Mouse (Mus musculus) kidney, postnatal 0 days (tissue): ENCODE results near the gene Igf2bp1. TPM values are rescaled to one million over a fixed set of nuclear protein-coding genes. Genes with fewer than 3 reads are reported as not detected.
A peak's percentile ranks its signal among the peaks of the same experiment; 100 is the strongest.

Experiments
- ATAC-seq: fragments of 200-750 bp; cut with Nextera tagmentation; replicated peaks from 2 replicates; pipeline ENCODE4 v1.8.0; 2017; ENCODE audit warnings: low read depth, moderate number of reproducible peaks, moderate TSS enrichment, moderate library complexity; ENCODE audit not compliant: low FRiP score
- DNase-seq: peaks from one replicate; pipeline ENCODE4 v3.0.0-alpha.2; 2016; ENCODE audit warnings: low spot score
- H3K27ac ChIP-seq: fragments of 300-500 bp; sonication (generic); 2 replicates; pipeline ENCODE4 v1.5.1; 2014; ENCODE audit warnings: mild to moderate bottlenecking
- H3K27me3 ChIP-seq: fragments of 300-500 bp; sonication (generic); 2 replicates; pipeline ENCODE4 v1.6.1; 2014; ENCODE audit warnings: low read length, mixed read lengths; ENCODE audit not compliant: insufficient read depth
- H3K36me3 ChIP-seq: fragments of 300-500 bp; sonication (generic); 2 replicates; pipeline ENCODE4 v1.6.1; 2014; ENCODE audit warnings: low read length, mixed read lengths; ENCODE audit not compliant: insufficient read depth
- H3K4me1 ChIP-seq: fragments of 300-500 bp; sonication (generic); replicated peaks from 2 replicates; pipeline ENCODE4 v1.6.1; 2014; ENCODE audit warnings: antibody characterized with exemption, low read length, mixed read lengths; ENCODE audit not compliant: insufficient read depth
- H3K4me2 ChIP-seq: fragments of 300-500 bp; sonication (generic); 2 replicates; pipeline ENCODE4 v1.6.1; 2014; ENCODE audit warnings: mild to moderate bottlenecking, low read length, moderate library complexity, mixed read lengths
- H3K4me3 ChIP-seq: fragments of 300-500 bp; sonication (generic); replicated peaks from 2 replicates; pipeline ENCODE4 v1.5.1; 2014; ENCODE audit warnings: low read depth, low read length
- H3K9ac ChIP-seq: fragments of 300-500 bp; sonication (generic); 2 replicates; pipeline ENCODE4 v1.6.1; 2014; ENCODE audit warnings: low read depth, low read length
- H3K9me3 ChIP-seq: fragments of 300-500 bp; sonication (generic); replicated peaks from 2 replicates; pipeline ENCODE4 v1.6.1; 2016; ENCODE audit warnings: low read length, inconsistent platforms, mixed read lengths
- CTCF ChIP-seq: IDR thresholded peaks from 2 replicates; pipeline ENCODE4 v1.5.1; 2016; ENCODE audit warnings: antibody characterized with exemption, low read depth, mild to moderate bottlenecking, moderate library complexity
- WGBS: fragments of 180-500 bp; shearing (Covaris S2); extraction: QIAGEN DNeasy Blood & Tissue Kit; methylation state at CpG from one replicate; pipeline ENCODE4 v1.1.7; 2014; 5-methylcytosine and 5-hydroxymethylcytosine counted together
- polyA plus RNA-seq: library from polyadenylated mRNA; unstranded; fragments of >200 nt; fragmentation: Nextera tagmentation; extraction: Ambion mirVana; gene quantifications from 2 replicates; pipeline ENCODE4 v1.2.1, GENCODE M21; 2015

The Igf2bp1 gene
- 14.9 and 20.5 TPM in 2 replicates for polyA plus RNA-seq

DNA sequence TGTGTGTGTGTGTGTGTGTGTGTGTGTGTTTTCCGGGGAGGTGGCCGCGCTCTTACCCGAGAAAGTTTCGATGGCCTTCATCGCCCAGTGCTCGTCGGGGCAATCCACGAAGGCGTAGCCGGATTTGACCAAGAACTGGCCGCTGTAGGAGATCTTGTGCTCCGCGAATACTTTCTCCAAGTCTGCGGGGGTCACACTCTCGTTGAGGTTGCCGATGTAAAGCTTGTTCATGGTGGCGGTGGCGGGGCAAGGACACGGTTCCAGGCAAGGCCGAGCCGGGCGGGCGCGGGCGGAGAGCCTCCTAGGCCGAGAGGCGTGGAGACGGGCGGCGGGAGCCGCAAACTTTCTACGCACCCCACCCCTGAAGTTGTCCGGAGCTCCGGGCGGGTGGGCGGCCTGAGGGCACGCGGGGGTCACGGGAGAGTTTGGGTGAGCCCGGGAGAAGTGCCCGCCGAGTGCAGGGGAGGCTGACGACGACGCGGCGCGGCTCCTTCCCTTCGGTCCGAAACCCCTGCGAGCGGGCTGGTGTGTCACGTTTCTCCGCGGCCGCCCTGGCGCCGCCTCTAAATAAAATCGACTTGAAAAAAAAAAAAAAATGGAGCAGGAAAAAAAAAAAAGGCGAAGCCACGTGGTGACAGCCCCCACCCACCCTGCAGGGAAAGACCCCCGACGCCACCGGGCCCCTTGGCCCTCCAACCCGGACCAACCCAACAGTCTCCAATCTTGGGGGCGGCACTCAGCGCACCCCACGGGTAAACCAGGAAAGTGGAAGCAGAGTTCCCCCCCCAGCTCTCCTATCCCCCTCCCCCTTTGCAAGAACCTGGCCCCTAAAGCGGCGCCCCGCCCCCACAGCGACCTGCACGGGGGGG, at the start of gene Igf2bp1:
TSS of gene Igf2bp1 (minus strand) at position 538 of the 869 bp plus-strand sequence.
- peak within 1 kb of the TSS; percentile 94 for H3K4me2 ChIP-seq
- peaks cover 20% of the 10 kb centered on the region; the same call in 1 of the 2 replicates for H3K27me3 ChIP-seq
- DNase-seq: peak; percentile 81
- peak within 1 kb of the TSS; percentile 88 for H3K4me3 ChIP-seq
- ATAC-seq: peak; percentile 64
- peaks cover 29% of the 10 kb centered on the region for H3K4me1 ChIP-seq
- peak within 1 kb of the TSS; percentile 89 for H3K27ac ChIP-seq
- H3K36me3 ChIP-seq: no peaks in the 10 kb centered on the region
- H3K9me3 ChIP-seq: no peaks in the 10 kb centered on the region
- H3K9ac ChIP-seq: peak within 1 kb of the TSS; percentile 87
- no peak for TF ChIP-seq CTCF
- WGBS: under 1% methylated on average over 66 of the region's 74 CpGs

DNA sequence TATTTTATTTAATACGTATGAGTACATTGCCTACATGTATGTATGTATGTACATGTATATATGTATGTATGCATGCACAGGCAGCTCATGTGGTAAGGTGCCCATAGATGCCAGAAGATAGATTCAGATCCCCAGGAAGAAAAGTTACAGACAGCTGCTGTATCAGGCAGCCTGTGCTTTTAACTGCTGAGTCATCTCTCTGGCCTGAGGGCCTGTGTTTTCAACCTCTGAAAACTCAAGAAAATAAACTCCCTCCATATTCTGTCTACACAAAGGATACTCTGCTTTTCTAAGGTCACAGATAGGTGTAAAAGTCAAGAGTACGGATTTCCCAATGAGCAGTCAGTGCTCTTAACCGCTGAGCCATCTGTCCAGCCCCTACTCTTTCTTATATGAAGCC, 45.1 kb upstream of the Igf2bp1 start:
- Histone ChIP-seq H3K4me3 (no peak overlapping the region), H3K4me2 (no peak overlapping the region), H3K36me3 (peaks cover 58% of the 10 kb centered on the region), H3K27ac (no peak overlapping the region), H3K4me1 (no peaks in the 10 kb centered on the region), H3K27me3 (no peaks in the 10 kb centered on the region), H3K9me3 (no peaks in the 10 kb centered on the region), H3K9ac (no peak overlapping the region)
- TF ChIP-seq CTCF: no peak
- WGBS: 91% methylated on average over 3 of the region's 3 CpGs
- no peak for DNase-seq
- no peak for ATAC-seq

DNA sequence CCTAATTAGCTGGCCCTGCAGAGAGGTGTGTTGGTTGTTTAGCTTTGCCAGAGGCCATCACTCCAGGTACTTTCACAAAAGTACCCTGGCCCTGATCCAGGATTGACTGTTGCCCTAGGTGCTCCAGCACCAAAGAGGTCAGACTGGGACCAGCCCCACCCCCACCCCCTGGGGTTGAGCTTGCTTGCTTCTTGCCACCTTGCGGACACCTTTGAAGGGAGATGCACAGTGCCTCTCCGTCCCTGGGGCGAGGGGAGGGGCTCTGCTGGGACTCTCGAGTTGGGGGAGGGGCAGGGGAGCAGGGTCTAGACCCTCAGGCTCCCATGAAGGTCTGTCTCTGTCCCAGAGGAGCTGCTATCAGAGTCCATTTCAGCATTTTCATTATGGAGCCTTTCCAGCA, 44.2 kb upstream of the Igf2bp1 start:
- 90% methylated on average over 4 of the region's 4 CpGs for WGBS

DNA sequence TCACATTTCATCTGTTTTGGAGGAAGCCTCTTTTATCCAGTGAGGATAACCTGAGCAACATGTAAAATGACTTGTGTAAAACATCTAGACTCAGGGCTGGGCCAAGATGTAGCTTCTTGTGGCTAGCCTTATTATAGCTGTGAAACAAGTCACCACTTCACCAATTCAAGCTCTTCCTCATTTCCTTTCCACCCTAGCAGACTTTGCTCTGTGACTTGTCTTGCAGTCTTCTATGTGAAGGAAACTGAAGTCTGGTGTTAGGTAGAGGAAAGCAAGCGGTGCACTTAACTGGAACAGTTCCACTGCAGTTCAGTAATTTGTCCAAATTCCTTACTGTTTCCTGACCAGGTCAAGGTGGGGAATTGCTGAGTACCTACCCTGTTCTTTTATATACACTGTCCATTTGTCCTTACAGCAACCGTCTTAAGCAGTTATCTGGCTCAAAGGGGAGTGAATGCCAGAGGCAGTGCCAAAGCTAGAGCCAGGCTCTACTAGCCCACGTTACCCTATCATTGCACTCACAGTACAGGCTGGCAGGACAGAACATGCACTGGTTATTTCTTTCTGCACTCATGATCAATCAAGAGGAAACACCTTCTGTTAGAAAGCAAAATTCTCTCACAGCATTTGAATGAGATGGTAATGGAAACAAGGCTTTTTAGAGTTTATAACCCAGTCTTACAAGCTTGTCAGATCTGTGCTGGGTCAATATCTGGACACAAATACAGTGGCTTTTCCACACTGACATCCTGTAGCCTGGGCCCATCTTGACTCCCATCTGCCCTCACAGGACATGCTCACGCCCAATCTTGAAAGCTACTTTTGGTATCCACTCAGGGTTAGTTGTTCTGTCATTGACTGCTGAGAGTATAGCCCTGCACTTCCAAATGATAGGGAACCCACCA, 42.0 kb upstream of the Igf2bp1 start:
- no peak for DNase-seq
- H3K4me3 ChIP-seq: no peak overlapping the region
- no peak overlapping the region for H3K4me2 ChIP-seq
- H3K9ac ChIP-seq: no peak overlapping the region
- H3K27me3 ChIP-seq: no peaks in the 10 kb centered on the region
- no peak for ATAC-seq
- H3K9me3 ChIP-seq: no peaks in the 10 kb centered on the region
- H3K4me1 ChIP-seq: no peaks in the 10 kb centered on the region
- no peak for TF ChIP-seq CTCF
- peaks cover 45% of the 10 kb centered on the region for H3K36me3 ChIP-seq
- WGBS: 79% methylated on average over 4 of the region's 4 CpGs
- no peak overlapping the region for H3K27ac ChIP-seq

More for the DNA sequence above, 44.2 kb upstream of the Igf2bp1 start:
- H3K9me3 ChIP-seq: no peaks in the 10 kb centered on the region
- H3K36me3 ChIP-seq: peaks cover 56% of the 10 kb centered on the region
- no peak for TF ChIP-seq CTCF
- no peak overlapping the region for H3K4me3 ChIP-seq
- no peaks in the 10 kb centered on the region for H3K4me1 ChIP-seq
- no peak overlapping the region for H3K4me2 ChIP-seq
- H3K27ac ChIP-seq: no peak overlapping the region
- no peak overlapping the region for H3K9ac ChIP-seq
- no peaks in the 10 kb centered on the region for H3K27me3 ChIP-seq
- ATAC-seq: no peak
- no peak for DNase-seq

DNA sequence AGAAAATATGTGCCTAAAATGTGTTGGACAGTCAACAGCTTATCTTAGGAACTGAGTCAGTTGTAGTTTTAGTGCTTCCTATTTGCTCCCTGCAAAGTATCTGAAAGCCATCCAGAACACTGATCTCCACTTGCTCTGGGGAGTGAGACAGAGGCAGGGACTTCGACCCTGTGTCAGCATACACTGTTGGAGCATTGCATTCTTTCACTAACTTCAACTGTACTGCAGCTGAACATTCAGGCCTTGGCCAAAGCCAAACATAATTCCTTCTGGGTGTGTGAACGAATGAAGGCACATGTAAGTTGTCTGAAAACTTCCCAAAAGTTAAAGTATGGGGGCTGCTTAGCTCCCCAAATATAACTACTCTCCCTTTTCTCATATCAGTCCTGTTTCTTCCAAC, 41.1 kb upstream of the Igf2bp1 start:
- WGBS: 76% methylated on average over 2 of the region's 2 CpGs
- Histone ChIP-seq H3K4me3 (no peak overlapping the region), H3K4me2 (no peak overlapping the region), H3K36me3 (peaks cover 44% of the 10 kb centered on the region), H3K27ac (no peak overlapping the region), H3K4me1 (no peaks in the 10 kb centered on the region), H3K9ac (no peak overlapping the region), H3K9me3 (no peaks in the 10 kb centered on the region), H3K27me3 (no peaks in the 10 kb centered on the region)
- TF ChIP-seq CTCF: no peak
- ATAC-seq (no peak), DNase-seq (no peak)

DNA sequence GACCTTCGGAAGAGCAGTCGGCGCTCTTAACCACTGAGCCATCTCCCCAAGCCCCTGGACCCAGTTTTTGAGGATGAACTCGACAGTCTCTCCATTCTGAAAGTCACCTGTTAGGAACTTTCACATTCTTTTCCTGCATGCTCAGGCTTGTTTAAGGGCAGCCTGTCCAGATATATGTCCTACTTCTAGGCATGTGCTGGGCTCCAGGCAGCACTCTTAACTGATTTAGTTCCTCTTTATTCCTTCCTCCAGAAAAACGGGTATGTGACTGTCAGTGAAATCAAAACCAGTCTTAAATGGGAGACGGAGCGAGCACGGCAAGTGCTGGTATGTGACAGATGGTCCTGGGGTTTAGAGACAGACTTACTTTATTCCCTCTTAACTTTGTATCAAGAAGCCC, 40.3 kb upstream of the Igf2bp1 start:
- Histone ChIP-seq H3K36me3 (peaks cover 38% of the 10 kb centered on the region), H3K27me3 (no peaks in the 10 kb centered on the region), H3K4me1 (no peaks in the 10 kb centered on the region), H3K9ac (no peak overlapping the region), H3K4me2 (no peak overlapping the region), H3K9me3 (no peaks in the 10 kb centered on the region), H3K4me3 (no peak overlapping the region), H3K27ac (no peak overlapping the region)
- TF ChIP-seq CTCF: no peak
- 82% methylated on average over 8 of the region's 8 CpGs for WGBS
- ATAC-seq (no peak), DNase-seq (no peak)
